Mouse (Mus musculus) stomach, embryonic 14.5 days (tissue): Measurements from ENCODE around the gene Gramd4. TPM values are rescaled to one million over a fixed set of nuclear protein-coding genes. Genes with fewer than 3 reads are reported as not detected.

Experiments
- ATAC-seq: fragments of 200-750 bp; cut with Nextera tagmentation; 2 replicates; pipeline ENCODE4 v1.8.0; 2017; ENCODE audit warnings: low read depth, moderate TSS enrichment; ENCODE audit not compliant: insufficient number of reproducible peaks, insufficient read depth, low FRiP score
- H3K27ac ChIP-seq: fragments of 300-500 bp; sonication (generic); 2 replicates; pipeline ENCODE4 v1.5.1; 2014; ENCODE audit warnings: mild to moderate bottlenecking, low read length, moderate library complexity, mixed read lengths
- H3K27me3 ChIP-seq: fragments of 300-500 bp; sonication (generic); 2 replicates; pipeline ENCODE4 v1.6.1; 2014; ENCODE audit warnings: low read length, control low read depth, mixed read lengths; ENCODE audit not compliant: control insufficient read depth, insufficient read depth
- H3K36me3 ChIP-seq: fragments of 300-500 bp; sonication (generic); 2 replicates; pipeline ENCODE4 v1.6.1; 2014; ENCODE audit warnings: mild to moderate bottlenecking, control low read depth, low read length, moderate library complexity, mixed read lengths; ENCODE audit not compliant: control insufficient read depth, insufficient read depth
- H3K4me1 ChIP-seq: fragments of 300-500 bp; sonication (generic); 2 replicates; pipeline ENCODE4 v1.6.1; 2014; ENCODE audit warnings: low read length, control low read depth, mixed read lengths; ENCODE audit not compliant: control insufficient read depth, insufficient read depth
- H3K4me2 ChIP-seq: fragments of 300-500 bp; sonication (generic); replicated peaks from 2 replicates; pipeline ENCODE4 v1.6.1; 2014; ENCODE audit warnings: low read depth, low read length, control low read depth
- H3K4me3 ChIP-seq: fragments of 300-500 bp; sonication (generic); 2 replicates; pipeline ENCODE4 v1.5.1; 2014; ENCODE audit warnings: low read depth, low read length, control low read depth
- H3K9ac ChIP-seq: fragments of 300-500 bp; sonication (generic); replicated peaks from 2 replicates; pipeline ENCODE4 v1.6.1; 2014; ENCODE audit warnings: low read depth, mild to moderate bottlenecking, control low read depth, low read length, moderate library complexity, mixed read lengths
- H3K9me3 ChIP-seq: fragments of 300-500 bp; sonication (generic); 2 replicates; pipeline ENCODE4 v1.6.1; 2016; ENCODE audit warnings: low read depth, low read length, control low read depth; ENCODE audit not compliant: control insufficient read depth
- WGBS: fragments of 180-500 bp; shearing (Covaris S2); extraction: QIAGEN DNeasy Blood & Tissue Kit; methylation state at CpG from one replicate; pipeline ENCODE4 v1.1.7; 2014; 5-methylcytosine and 5-hydroxymethylcytosine counted together
- polyA plus RNA-seq: library from polyadenylated mRNA; unstranded; fragments of >200 nt; fragmentation: Nextera tagmentation; extraction: Ambion mirVana; gene quantifications from 2 replicates; pipeline ENCODE4 v1.2.1, GENCODE M21; 2014

Gramd4 gene
- polyA plus RNA-seq, 1 experiment from 2014 or later = 7.2 TPM

DNA sequence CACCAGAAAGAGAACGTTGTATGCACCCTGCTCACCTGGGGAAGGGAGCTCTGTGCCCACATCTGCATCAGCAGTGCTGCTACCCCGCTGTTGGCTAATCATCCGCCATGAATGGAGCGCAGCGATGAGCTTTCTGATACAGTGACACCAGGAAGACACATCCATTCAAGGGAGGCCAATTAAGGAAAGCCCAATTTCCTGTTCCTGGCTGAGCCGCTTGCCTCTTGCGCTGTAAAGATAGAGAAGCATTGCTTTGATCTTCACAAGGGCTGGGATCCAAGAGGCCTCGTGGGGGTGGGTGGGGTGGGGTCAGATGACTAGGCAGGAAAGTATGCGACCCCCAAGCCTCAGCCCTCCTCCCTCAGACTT, 55.8 kb downstream of the Gramd4 start:
- Histone ChIP-seq H3K4me2 (peak overlapping the region; percentile 7; the same call in 1 of the 2 replicates), H3K9ac (no peak overlapping the region), H3K36me3 (no peaks in the 10 kb centered on the region), H3K27me3 (no peaks in the 10 kb centered on the region), H3K27ac (peak overlapping the region; percentile 52; the same call in 1 of the 2 replicates), H3K4me3 (no peak overlapping the region), H3K4me1 (peaks cover 14% of the 10 kb centered on the region), H3K9me3 (no peaks in the 10 kb centered on the region)
- no peak for ATAC-seq
- WGBS = 20% methylated on average over 9 of the region's 9 CpGs

- H3K4me2 ChIP-seq = no peak overlapping the region
Observed at GRCm38 (mm10) chr15:86116421-86116820, 58.9 kb downstream of the Gramd4 start.

GRCm38 (mm10) chr15:86117115-86118100, 59.9 kb downstream of the Gramd4 start:
- Histone ChIP-seq H3K27ac (no peak overlapping the region), H3K9me3 (no peaks in the 10 kb centered on the region), H3K4me1 (peaks cover 12% of the 10 kb centered on the region), H3K4me2 (no peak overlapping the region), H3K4me3 (no peak overlapping the region), H3K27me3 (no peaks in the 10 kb centered on the region), H3K9ac (no peak overlapping the region), H3K36me3 (peaks cover 8% of the 10 kb centered on the region; the same call in 1 of the 2 replicates)
- 65% methylated on average over 14 of the region's 15 CpGs for WGBS
- ATAC-seq = 0 out of 2 replicates have a peak, but pooled peaks have one; percentile 30

More at GRCm38 (mm10) chr15:86116421-86116820, 58.9 kb downstream of the Gramd4 start:
- no peaks in the 10 kb centered on the region for H3K27me3 ChIP-seq
- no peak for ATAC-seq
- H3K4me3 ChIP-seq = no peak overlapping the region
- H3K9me3 ChIP-seq = no peaks in the 10 kb centered on the region
- H3K9ac ChIP-seq = no peak overlapping the region
- peaks cover 14% of the 10 kb centered on the region for H3K4me1 ChIP-seq
- peaks cover 4% of the 10 kb centered on the region; the same call in 1 of the 2 replicates for H3K36me3 ChIP-seq
- no peak overlapping the region for H3K27ac ChIP-seq
- 62% methylated on average over 5 of the region's 5 CpGs for WGBS

DNA sequence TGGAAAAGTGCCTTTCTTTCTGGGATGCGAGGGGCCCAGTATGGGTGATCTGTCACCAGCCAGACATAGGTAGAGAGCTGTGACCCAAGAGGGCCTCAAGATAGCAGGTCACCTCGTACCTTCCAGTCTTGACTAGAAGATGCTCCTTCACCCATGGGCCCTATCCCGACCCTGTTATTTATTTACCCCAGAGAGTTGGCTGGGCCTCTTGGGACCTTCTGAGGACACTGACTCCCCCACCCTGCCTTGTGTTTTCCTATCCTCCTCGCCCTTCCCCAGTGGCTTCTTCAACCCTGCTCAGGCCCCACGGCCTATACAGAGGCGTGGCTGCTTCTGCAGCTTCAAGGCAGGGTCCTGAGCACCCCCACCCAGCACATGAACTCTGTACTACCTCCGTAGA, 61.7 kb downstream of the Gramd4 start:
- no peak for ATAC-seq
- no peak overlapping the region for H3K4me3 ChIP-seq
- no peak overlapping the region for H3K9ac ChIP-seq
- H3K9me3 ChIP-seq = no peaks in the 10 kb centered on the region
- no peaks in the 10 kb centered on the region for H3K27me3 ChIP-seq
- H3K4me1 ChIP-seq = no peaks in the 10 kb centered on the region; the same call in 1 of the 2 replicates
- peaks cover 11% of the 10 kb centered on the region; the same call in 1 of the 2 replicates for H3K36me3 ChIP-seq
- H3K27ac ChIP-seq = no peak overlapping the region
- WGBS = 80% methylated on average over 7 of the region's 7 CpGs
- H3K4me2 ChIP-seq = no peak overlapping the region

DNA sequence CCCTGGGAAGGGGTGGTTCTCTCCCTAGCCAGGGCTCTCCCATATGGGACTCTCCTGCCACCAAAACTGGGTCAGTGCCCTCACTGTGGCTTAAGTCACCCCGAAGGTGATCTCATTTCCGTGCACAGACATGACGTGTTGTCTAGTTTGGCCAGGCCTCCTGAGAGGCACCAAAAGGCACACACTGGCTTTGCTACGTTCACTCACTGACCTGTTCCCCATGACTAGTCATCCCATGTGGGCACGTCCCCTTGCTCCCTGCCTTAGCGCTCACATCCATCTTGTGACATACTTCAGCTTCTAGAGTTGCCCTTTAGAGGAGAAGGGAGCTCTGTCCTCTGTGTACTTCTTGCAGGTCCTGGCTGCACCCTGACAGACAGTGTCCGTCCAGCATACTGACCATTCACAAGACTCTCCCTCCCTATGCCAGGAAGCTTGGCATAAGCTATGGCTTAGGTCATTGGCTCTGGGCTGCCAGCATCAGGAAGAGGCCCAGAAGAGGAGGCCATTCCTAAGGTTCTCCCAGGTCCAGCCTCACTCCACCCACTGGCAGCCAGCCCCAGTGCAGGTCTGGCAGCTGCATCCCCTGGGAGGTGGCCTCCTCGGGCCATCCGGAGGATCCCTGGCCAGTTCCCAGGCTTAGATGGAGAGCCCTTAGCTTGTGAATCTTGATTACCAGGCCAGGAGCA, 64.9 kb downstream of the Gramd4 start:
- H3K27ac ChIP-seq = no peak overlapping the region
- no peak for ATAC-seq
- no peak overlapping the region for H3K9ac ChIP-seq
- H3K36me3 ChIP-seq = peaks cover 15% of the 10 kb centered on the region; the same call in 1 of the 2 replicates
- no peak overlapping the region for H3K4me2 ChIP-seq
- no peaks in the 10 kb centered on the region for H3K9me3 ChIP-seq
- 89% methylated on average over 9 of the region's 9 CpGs for WGBS
- H3K27me3 ChIP-seq = no peaks in the 10 kb centered on the region
- H3K4me3 ChIP-seq = no peak overlapping the region
- H3K4me1 ChIP-seq = no peaks in the 10 kb centered on the region; the same call in 1 of the 2 replicates

DNA sequence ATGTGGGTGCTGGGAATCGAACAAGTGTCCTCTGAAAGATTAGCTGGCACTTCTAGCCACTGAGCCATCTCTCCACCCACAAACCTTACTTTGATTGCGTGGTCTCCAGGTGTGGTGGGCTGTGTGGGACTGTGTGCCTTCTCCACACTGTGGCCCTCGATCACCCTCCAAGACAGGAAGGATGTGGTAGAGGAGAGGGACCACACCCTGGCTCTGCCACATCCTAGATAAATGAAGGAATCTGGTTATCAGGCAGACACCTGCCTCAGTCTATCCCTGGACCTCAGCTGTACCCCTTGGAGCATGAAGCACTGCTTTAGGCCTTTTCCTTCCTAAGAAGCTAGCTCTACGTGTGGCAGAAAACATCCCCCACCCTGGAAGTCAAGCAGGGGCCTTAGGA, 65.9 kb downstream of the Gramd4 start:
- 89% methylated on average over 4 of the region's 4 CpGs for WGBS
- Histone ChIP-seq H3K4me2 (no peak overlapping the region), H3K36me3 (peaks cover 18% of the 10 kb centered on the region; the same call in 1 of the 2 replicates), H3K4me3 (no peak overlapping the region), H3K4me1 (no peaks in the 10 kb centered on the region), H3K27ac (no peak overlapping the region), H3K27me3 (no peaks in the 10 kb centered on the region), H3K9ac (no peak overlapping the region), H3K9me3 (no peaks in the 10 kb centered on the region)
- ATAC-seq = no peak

GRCm38 (mm10) chr15:86124359-86124758, 66.9 kb downstream of the Gramd4 start:
- WGBS = 36% methylated on average over 1 of the region's 1 CpGs
- no peak overlapping the region for H3K4me2 ChIP-seq
- no peak for ATAC-seq
- no peaks in the 10 kb centered on the region for H3K27me3 ChIP-seq
- H3K9me3 ChIP-seq = no peaks in the 10 kb centered on the region
- H3K36me3 ChIP-seq = peaks cover 16% of the 10 kb centered on the region; the same call in 1 of the 2 replicates
- no peak overlapping the region for H3K9ac ChIP-seq
- no peak overlapping the region for H3K4me3 ChIP-seq
- no peak overlapping the region for H3K27ac ChIP-seq
- H3K4me1 ChIP-seq = no peaks in the 10 kb centered on the region

- no peak overlapping the region for H3K4me3 ChIP-seq
- H3K9me3 ChIP-seq = no peaks in the 10 kb centered on the region
- H3K9ac ChIP-seq = no peak overlapping the region
- H3K27ac ChIP-seq = no peak overlapping the region
- H3K36me3 ChIP-seq = peaks cover 26% of the 10 kb centered on the region
- no peak for ATAC-seq
- 92% methylated on average over 3 of the region's 3 CpGs for WGBS
- H3K27me3 ChIP-seq = no peaks in the 10 kb centered on the region
- no peak overlapping the region for H3K4me2 ChIP-seq
- no peaks in the 10 kb centered on the region for H3K4me1 ChIP-seq
Observed at GRCm38 (mm10) chr15:86129036-86129435, 71.5 kb downstream of the Gramd4 start.
